Comparison of ENCODE assay signal across 11 mouse cellular contexts in genomic region chr9:58114019-58114418, GRCm38 (mm10). TPM values are rescaled to one million over a fixed set of nuclear protein-coding genes. Genes with fewer than 3 reads are reported as not detected.
DNase-seq lines count a peak whose midpoint lies in the region; ATAC-seq lines count a peak whose summit lies in the region.
"Had no signal": no experiment of that assay in that cellular context is flagged by ENCODE, and none has a peak within 500 bp of the region (broad histone marks: within the 10 kb centered on the region; RNA-seq: fewer than 3 reads in every experiment).

No protein-coding gene starts in this region.

- no peak for ATAC-seq in heart, embryonic 11.5 days (replicated peaks; ENCODE audit: insufficient number of reproducible peaks, low FRiP score, low TSS enrichment)
- ATAC-seq in neural tube, embryonic 11.5 days (ENCODE audit: insufficient read depth, low FRiP score, low TSS enrichment) = no peak
- no peak for ATAC-seq in limb, embryonic 12.5 days (ENCODE audit: insufficient number of reproducible peaks, insufficient read depth, low FRiP score, low TSS enrichment, low read depth)

- DNase-seq in heart, adult 8-10 months (ENCODE audit: low spot score) = no peak
- no peak for DNase-seq in neural tube, embryonic 11.5 days (ENCODE audit: low spot score)
- DNase-seq in neural tube, embryonic 10.5 days (ENCODE audit: extremely low spot score, low spot score) = no peak
- no peak for DNase-seq in adrenal gland, postnatal 4 days (ENCODE audit: low spot score in 2 of 2)
- no peak for DNase-seq in natural killer cell, adult 2 months (ENCODE audit: low spot score in 2 of 2)
- DNase-seq in cerebellum, adult 11-12 months = no peak
- DNase-seq: lung, postnatal 4 days had no signal

- no peaks in the 10 kb centered on the region for H3K9me3 ChIP-seq in heart, embryonic 11.5 days (replicated peaks; ENCODE audit: control insufficient read depth, low read length)
- H3K9me3 ChIP-seq in neural tube, embryonic 11.5 days (ENCODE audit: control insufficient read depth, low read length) = no peaks in the 10 kb centered on the region
- H3K9me3 ChIP-seq in limb, embryonic 12.5 days = no peaks in the 10 kb centered on the region
- H3K9me3 ChIP-seq: stomach, embryonic 15.5 days had no signal

- no peak overlapping the region for H3K27ac ChIP-seq in heart, embryonic 11.5 days (ENCODE audit: low read depth, low read length)
- peak overlapping the region; percentile 93; the same call in 1 of the 2 replicates for H3K27ac ChIP-seq in neural tube, embryonic 11.5 days (ENCODE audit: low read depth, low read length)
- peak overlapping the region; percentile 93 for H3K27ac ChIP-seq in limb, embryonic 12.5 days

- no peak overlapping the region; the same call in 1 of the 2 replicates for H3K4me2 ChIP-seq in heart, embryonic 11.5 days
- peak overlapping the region; percentile 33; the same call in 1 of the 2 replicates for H3K4me2 ChIP-seq in neural tube, embryonic 11.5 days (ENCODE audit: low read depth)
- H3K4me2 ChIP-seq in limb, embryonic 12.5 days = peak overlapping the region; percentile 51

- no peak overlapping the region; the same call in 1 of the 2 replicates for H3K9ac ChIP-seq in heart, embryonic 11.5 days (ENCODE audit: low read depth, low read length)
- no peak overlapping the region; the same call in none of the 2 replicates for H3K9ac ChIP-seq in neural tube, embryonic 11.5 days (ENCODE audit: low read length)
- H3K9ac ChIP-seq in limb, embryonic 12.5 days (replicated peaks) = no peak overlapping the region
- H3K9ac ChIP-seq: stomach, embryonic 15.5 days had no signal

- peaks cover 35% of the 10 kb centered on the region for H3K27me3 ChIP-seq in heart, embryonic 11.5 days (ENCODE audit: control insufficient read depth, insufficient read depth, low read length)
- H3K27me3 ChIP-seq in neural tube, embryonic 11.5 days (ENCODE audit: control insufficient read depth, insufficient read depth, low read length) = peaks cover 21% of the 10 kb centered on the region; the same call in 1 of the 2 replicates
- H3K27me3 ChIP-seq in limb, embryonic 12.5 days = peaks cover 14% of the 10 kb centered on the region

- H3K4me3 ChIP-seq in heart, embryonic 11.5 days (ENCODE audit: low read depth, low read length) = peak overlapping the region; percentile 23; the same call in 1 of the 2 replicates
- no peak overlapping the region for H3K4me3 ChIP-seq in neural tube, embryonic 11.5 days (ENCODE audit: low read depth, low read length)
- no peak overlapping the region for H3K4me3 ChIP-seq in limb, embryonic 12.5 days (replicated peaks)
- H3K4me3 ChIP-seq: stomach, embryonic 15.5 days had no signal

- peaks cover 40% of the 10 kb centered on the region for H3K4me1 ChIP-seq in heart, embryonic 11.5 days (ENCODE audit: control insufficient read depth, insufficient read depth, low read length)
- peaks cover 40% of the 10 kb centered on the region for H3K4me1 ChIP-seq in neural tube, embryonic 11.5 days (ENCODE audit: control insufficient read depth, insufficient read depth, low read length)
- H3K4me1 ChIP-seq in limb, embryonic 12.5 days (replicated peaks) = peaks cover 72% of the 10 kb centered on the region

- H3K36me3 ChIP-seq in heart, embryonic 11.5 days (ENCODE audit: control insufficient read depth, insufficient read depth, low read length) = no peaks in the 10 kb centered on the region
- H3K36me3 ChIP-seq in neural tube, embryonic 11.5 days (ENCODE audit: control insufficient read depth, insufficient read depth, low read length) = no peaks in the 10 kb centered on the region
- H3K36me3 ChIP-seq in limb, embryonic 12.5 days = no peaks in the 10 kb centered on the region
- H3K36me3 ChIP-seq: stomach, embryonic 15.5 days had no signal

- WGBS in heart, embryonic 11.5 days (ENCODE audit: insufficient replicate concordance) = 9% methylated on average over 9 of the region's 9 CpGs
- WGBS in neural tube, embryonic 11.5 days = 1% methylated on average over 9 of the region's 9 CpGs
- under 1% methylated on average over 9 of the region's 9 CpGs for WGBS in limb, embryonic 12.5 days

RNA-seq across cellular contexts. Expression of gene Ccdc33, which starts 4.6 kb away (rescaled TPM):
- 0.37 TPM in 1 of 2 replicates, not detected in the other for polyA plus RNA-seq in heart, embryonic 11.5 days (2014; fragmentation: Nextera tagmentation; extraction: Ambion mirVana)
- total RNA-seq in heart, adult 8-10 months (2022) = under 1 TPM in 3 of 4 experiments, not detected in 1; 0.26 to 0.44 (median 0.30) TPM
- polyA plus RNA-seq in neural tube, embryonic 11.5 days (2014; fragmentation: Nextera tagmentation; extraction: Ambion mirVana) = 0.08 and 0.22 TPM in 2 replicates
- 0.19 and 0.42 TPM in 2 replicates for polyA plus RNA-seq in limb, embryonic 12.5 days (2016; fragmentation: Nextera tagmentation; extraction: Ambion mirVana)
- total RNA-seq in adrenal gland, postnatal 4 days (2021) = under 1 TPM in 1 of 2 experiments, not detected in 1; 0.87 TPM
- total RNA-seq: granulocyte monocyte progenitor cell, adult 5-6 weeks had no signal

RNA-seq across cellular contexts. Expression of gene Stra6, which starts 50.4 kb away (rescaled TPM):
- polyA plus RNA-seq in heart, embryonic 11.5 days (2014; fragmentation: Nextera tagmentation; extraction: Ambion mirVana) = 3.4 and 4.0 TPM in 2 replicates
- 1 to 10 TPM in 1 of 4 experiments, under 1 TPM in 3; 0.50 to 1.5 (median 0.67) TPM for total RNA-seq in heart, adult 8-10 months (2022)
- polyA plus RNA-seq in neural tube, embryonic 11.5 days (2014; fragmentation: Nextera tagmentation; extraction: Ambion mirVana) = 53.7 and 55.2 TPM in 2 replicates
- 37.5 and 49.0 TPM in 2 replicates for polyA plus RNA-seq in limb, embryonic 12.5 days (2016; fragmentation: Nextera tagmentation; extraction: Ambion mirVana)
- 1 to 10 TPM in 1 of 2 experiments, under 1 TPM in 1; 0.90 to 2.2 TPM for total RNA-seq in adrenal gland, postnatal 4 days (2021)
- total RNA-seq: granulocyte monocyte progenitor cell, adult 5-6 weeks had no signal
